In genomic region chr9:119067601-119068000, GRCm38 (mm10) we compare ENCODE assay signal across 8 mouse cellular contexts. TPM values are rescaled to one million over a fixed set of nuclear protein-coding genes. Genes with fewer than 3 reads are reported as not detected.
A peak's percentile ranks its signal among the peaks of the same experiment; 100 is the strongest.
DNase-seq lines count a peak whose midpoint lies in the region; ATAC-seq and TF ChIP-seq lines count a peak whose summit lies in the region.

No protein-coding gene starts in this region.

- no peak overlapping the region for H3K9ac ChIP-seq in limb, embryonic 14.5 days (ENCODE audit: low read depth, low read length, severe bottlenecking)
- no peak overlapping the region for H3K9ac ChIP-seq in neural tube, embryonic 11.5 days (ENCODE audit: low read length)
- no peak overlapping the region for H3K9ac ChIP-seq in stomach, embryonic 16.5 days (ENCODE audit: low read length)

- no peak overlapping the region for H3K4me3 ChIP-seq in limb, embryonic 14.5 days (replicated peaks; ENCODE audit: low read length)
- H3K4me3 ChIP-seq in neural tube, embryonic 11.5 days (ENCODE audit: low read depth, low read length): no peak overlapping the region
- no peak overlapping the region for H3K4me3 ChIP-seq in stomach, embryonic 16.5 days (replicated peaks; ENCODE audit: low read length)

- H3K9me3 ChIP-seq in limb, embryonic 14.5 days (ENCODE audit: control insufficient read depth, low read length): no peaks in the 10 kb centered on the region
- no peaks in the 10 kb centered on the region for H3K9me3 ChIP-seq in neural tube, embryonic 11.5 days (ENCODE audit: control insufficient read depth, low read length)
- H3K9me3 ChIP-seq in stomach, embryonic 16.5 days (replicated peaks; ENCODE audit: control insufficient read depth, low read length): no peaks in the 10 kb centered on the region

- WGBS in limb, embryonic 14.5 days: 5% methylated on average over 6 of the region's 6 CpGs
- 6% methylated on average over 6 of the region's 6 CpGs for WGBS in neural tube, embryonic 11.5 days
- WGBS in stomach, embryonic 16.5 days: 4% methylated on average over 6 of the region's 6 CpGs

- H3K27ac ChIP-seq in limb, embryonic 14.5 days (replicated peaks; ENCODE audit: low read depth, low read length): no peak overlapping the region
- no peak overlapping the region for H3K27ac ChIP-seq in neural tube, embryonic 11.5 days (ENCODE audit: low read depth, low read length)
- no peak overlapping the region for H3K27ac ChIP-seq in stomach, embryonic 16.5 days (ENCODE audit: low read length)

- peaks cover 16% of the 10 kb centered on the region for H3K36me3 ChIP-seq in limb, embryonic 14.5 days (ENCODE audit: control insufficient read depth, insufficient read depth, low read length)
- no peaks in the 10 kb centered on the region for H3K36me3 ChIP-seq in neural tube, embryonic 11.5 days (ENCODE audit: control insufficient read depth, insufficient read depth, low read length)
- H3K36me3 ChIP-seq in stomach, embryonic 16.5 days (ENCODE audit: control insufficient read depth, insufficient read depth, low read length): peaks cover 4% of the 10 kb centered on the region; the same call in 1 of the 2 replicates

- intact Hi-C loops in gastrocnemius, postnatal 14 days (cut with DNase I; ENCODE audit: low total_unique reads): loop anchor here (10.0 kb wide), 1 partner anchor 473 kb away; no protein-coding TSS in a partner anchor

- peak; percentile 57 for DNase-seq in urinary bladder, adult 2 months (ENCODE audit: low spot score)
- no peak for DNase-seq in urinary bladder, postnatal 10 days (ENCODE audit: low spot score)
- peak; percentile 59 to 80 for DNase-seq in cerebellum, postnatal 4 days (ENCODE audit: low spot score in 2 of 2)
- DNase-seq in gastrocnemius, postnatal 14 days: peak; percentile 77
- DNase-seq in kidney, adult 9 months: peak; percentile 90
- peak; percentile 92 for DNase-seq in limb, embryonic 14.5 days (ENCODE audit: low spot score)
- peak; percentile 76 for DNase-seq in neural tube, embryonic 11.5 days (ENCODE audit: low spot score)

- H3K4me2 ChIP-seq in limb, embryonic 14.5 days (replicated peaks; ENCODE audit: low read depth, low read length, severe bottlenecking): no peak overlapping the region
- no peak overlapping the region for H3K4me2 ChIP-seq in neural tube, embryonic 11.5 days (ENCODE audit: low read depth)
- no peak overlapping the region for H3K4me2 ChIP-seq in stomach, embryonic 16.5 days (ENCODE audit: low read depth, low read length)

- no peaks in the 10 kb centered on the region for H3K27me3 ChIP-seq in limb, embryonic 14.5 days (ENCODE audit: control insufficient read depth, insufficient read depth, low read length)
- H3K27me3 ChIP-seq in neural tube, embryonic 11.5 days (ENCODE audit: control insufficient read depth, insufficient read depth, low read length): no peaks in the 10 kb centered on the region
- no peaks in the 10 kb centered on the region for H3K27me3 ChIP-seq in stomach, embryonic 16.5 days (ENCODE audit: control insufficient read depth, insufficient read depth, low read length)

- ATAC-seq in limb, embryonic 14.5 days (ENCODE audit: low FRiP score, low read depth): peak; percentile 51; the same call in 1 of the 2 replicates
- no peak for ATAC-seq in neural tube, embryonic 11.5 days (ENCODE audit: insufficient read depth, low FRiP score, low TSS enrichment)
- peak; percentile 11; the same call in 1 of the 2 replicates for ATAC-seq in stomach, embryonic 16.5 days (ENCODE audit: insufficient read depth, low FRiP score)

- no peak for TF ChIP-seq POLR2A in limb, embryonic 14.5 days (IDR thresholded peaks at IDR 0.05; ENCODE audit: borderline replicate concordance, extremely low read depth, insufficient read depth, insufficient read length)

- H3K4me1 ChIP-seq in limb, embryonic 14.5 days (ENCODE audit: control insufficient read depth, insufficient read depth, low read length): peaks cover 7% of the 10 kb centered on the region; the same call in 1 of the 2 replicates
- H3K4me1 ChIP-seq in neural tube, embryonic 11.5 days (ENCODE audit: control insufficient read depth, insufficient read depth, low read length): no peaks in the 10 kb centered on the region
- no peaks in the 10 kb centered on the region; the same call in 1 of the 2 replicates for H3K4me1 ChIP-seq in stomach, embryonic 16.5 days (ENCODE audit: control insufficient read depth, insufficient read depth, low read length)

RNA-seq across cellular contexts. Expression of gene Vill, which starts 15.0 kb away (rescaled TPM):
- 25.3 and 25.4 TPM in 2 replicates for polyA plus RNA-seq in urinary bladder, adult 2 months (2012; rRNA removed)
- under 1 TPM; 0.31 to 0.96 TPM for total RNA-seq in gastrocnemius, postnatal 14 days (2021)
- 49.8 and 68.2 TPM in 2 replicates for polyA plus RNA-seq in limb, embryonic 14.5 days (2012; rRNA removed)
- 25.2 and 29.0 TPM in 2 replicates for polyA plus RNA-seq in limb, embryonic 14.5 days (2014; fragmentation: Nextera tagmentation; extraction: Ambion mirVana)
- polyA plus RNA-seq in neural tube, embryonic 11.5 days (2014; fragmentation: Nextera tagmentation; extraction: Ambion mirVana): 12.1 and 12.2 TPM in 2 replicates
- 43.0 and 52.7 TPM in 2 replicates for polyA plus RNA-seq in stomach, embryonic 16.5 days (2015; fragmentation: Nextera tagmentation; extraction: Ambion mirVana)

RNA-seq across cellular contexts. Expression of gene Plcd1, which starts 25.7 kb away (rescaled TPM):
- 72.3 and 76.4 TPM in 2 replicates for polyA plus RNA-seq in urinary bladder, adult 2 months (2012; rRNA removed)
- total RNA-seq in gastrocnemius, postnatal 14 days (2021): 10 to 100 TPM; 11.6 to 11.7 TPM
- 50.0 and 60.8 TPM in 2 replicates for polyA plus RNA-seq in limb, embryonic 14.5 days (2012; rRNA removed)
- 38.0 and 38.2 TPM in 2 replicates for polyA plus RNA-seq in limb, embryonic 14.5 days (2014; fragmentation: Nextera tagmentation; extraction: Ambion mirVana)
- 26.3 and 30.5 TPM in 2 replicates for polyA plus RNA-seq in neural tube, embryonic 11.5 days (2014; fragmentation: Nextera tagmentation; extraction: Ambion mirVana)
- polyA plus RNA-seq in stomach, embryonic 16.5 days (2015; fragmentation: Nextera tagmentation; extraction: Ambion mirVana): 75.9 and 92.4 TPM in 2 replicates

RNA-seq across cellular contexts. Expression of gene Dlec1, which starts 34.7 kb away (rescaled TPM):
- 3.2 and 4.2 TPM in 2 replicates for polyA plus RNA-seq in urinary bladder, adult 2 months (2012; rRNA removed)
- total RNA-seq in gastrocnemius, postnatal 14 days (2021): under 1 TPM in 1 of 2 experiments, not detected in 1; 0.12 TPM
- 1.4 and 1.5 TPM in 2 replicates for polyA plus RNA-seq in limb, embryonic 14.5 days (2012; rRNA removed)
- polyA plus RNA-seq in limb, embryonic 14.5 days (2014; fragmentation: Nextera tagmentation; extraction: Ambion mirVana): 0.81 and 1.3 TPM in 2 replicates
- polyA plus RNA-seq in neural tube, embryonic 11.5 days (2014; fragmentation: Nextera tagmentation; extraction: Ambion mirVana): 0.92 and 0.97 TPM in 2 replicates
- 0.71 and 0.77 TPM in 2 replicates for polyA plus RNA-seq in stomach, embryonic 16.5 days (2015; fragmentation: Nextera tagmentation; extraction: Ambion mirVana)
